Mouse (Mus musculus) thymus, postnatal 25 days (tissue): Measurements from ENCODE around the gene Gm12216.
"Not testable (repeated sequence)": the region's sequence is repeated elsewhere in the genome, so short reads cannot be mapped to it uniquely, and the experiment has no call there.

Experiments
- DNase-seq: peaks from one replicate; pipeline ENCODE4 v3.0.0; 2022

Gene Gm12216

DNA sequence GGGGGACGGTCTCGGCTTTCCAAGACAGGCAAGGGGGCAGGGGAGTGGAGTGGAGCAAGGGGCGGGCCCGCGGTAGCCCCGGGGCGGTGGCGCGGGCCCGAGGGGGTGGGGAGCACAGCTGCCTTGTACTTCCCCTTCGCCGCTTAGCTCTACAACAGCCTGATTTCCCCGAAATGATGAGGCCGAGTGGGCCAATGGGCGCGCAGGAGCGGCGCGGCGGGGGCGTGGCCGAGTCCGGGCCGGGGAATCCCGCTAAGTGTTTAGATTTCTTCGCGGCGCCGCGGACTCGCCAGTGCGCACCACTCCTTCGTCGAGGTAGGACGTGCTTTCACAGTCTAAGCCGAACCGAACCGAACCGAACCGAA lies 89.3 kb downstream of the Gm12216 start, which contains the start of gene Irf1:
TSS of gene Irf1 (plus strand) at position 255 of the 365 bp plus-strand sequence.
- peak; percentile 98 for DNase-seq

DNA sequence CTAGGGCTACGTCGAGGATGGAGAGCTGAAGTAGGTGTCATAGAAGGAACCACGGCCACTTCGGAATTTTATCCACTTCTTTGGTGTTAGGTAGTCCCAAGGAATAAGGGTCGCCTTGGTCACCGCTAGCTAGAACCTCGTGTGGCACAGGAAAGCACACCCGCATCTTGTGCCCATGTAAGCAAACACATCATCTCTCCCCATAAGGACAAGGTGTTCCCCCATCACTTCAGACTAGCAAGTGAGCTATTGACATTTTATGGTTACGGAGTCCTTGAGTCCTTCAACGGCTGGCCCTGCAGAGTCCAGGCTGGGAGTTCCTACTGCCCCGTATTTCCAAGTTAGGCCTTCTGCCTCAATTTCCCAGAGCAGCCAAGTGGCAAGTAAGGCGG lies 89.9 kb downstream of the Gm12216 start:
- no peak for DNase-seq

DNA sequence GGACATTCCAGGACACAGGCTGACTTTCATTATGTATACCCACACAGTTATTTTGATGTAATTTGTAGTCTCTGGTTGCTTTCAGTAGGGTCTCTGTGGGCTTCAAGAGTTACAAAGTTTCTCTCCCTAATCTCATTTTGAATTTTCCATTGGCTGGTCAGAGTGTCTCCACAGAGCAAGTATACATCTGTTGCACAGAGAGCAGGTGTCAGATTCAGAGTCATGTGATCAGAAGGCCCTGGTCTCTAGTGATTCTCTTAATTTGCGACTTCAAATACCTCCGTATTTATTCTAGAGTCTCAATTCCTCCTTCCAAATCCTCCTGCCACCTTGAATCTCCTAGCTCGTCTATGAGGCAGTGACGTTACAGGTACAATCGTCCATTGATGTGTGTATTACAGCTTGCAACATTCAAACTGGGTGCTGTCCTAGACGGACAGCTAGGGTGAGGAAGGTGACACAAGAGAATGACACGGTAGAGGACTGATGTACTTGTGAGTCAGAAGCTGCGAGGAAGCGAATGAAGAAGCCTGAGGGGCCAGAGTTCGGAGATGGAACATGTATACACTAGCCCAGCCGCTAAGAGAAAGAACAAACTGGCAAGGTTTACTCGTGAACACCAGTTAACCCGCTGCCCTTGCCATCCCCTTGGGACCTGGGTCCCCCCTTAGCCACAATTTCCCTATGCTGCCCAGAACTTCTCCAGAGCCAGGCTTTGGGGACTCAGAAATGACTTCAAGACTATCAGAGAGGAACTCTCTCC lies 90.5 kb downstream of the Gm12216 start:
- no peak for DNase-seq

DNA sequence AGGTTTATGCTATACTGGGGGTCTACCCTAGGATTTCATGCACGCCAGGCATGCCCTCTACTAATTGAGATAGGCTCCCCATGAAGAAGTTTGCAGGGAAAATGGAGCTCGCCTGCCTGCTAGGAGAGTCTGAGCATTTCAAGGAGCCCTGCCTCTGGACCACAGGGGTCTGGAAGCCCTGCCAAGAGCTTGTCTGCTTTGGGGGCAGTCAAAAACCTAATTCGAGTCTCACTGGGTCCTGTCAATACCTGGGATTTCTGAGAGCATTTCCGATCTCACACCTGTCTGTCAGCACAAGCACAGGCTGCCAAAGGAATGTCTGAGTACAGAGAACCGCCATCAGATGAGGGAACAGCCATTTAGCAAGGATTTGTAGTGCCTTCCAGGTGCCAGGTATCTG lies 94.5 kb downstream of the Gm12216 start:
- no peak for DNase-seq

DNA sequence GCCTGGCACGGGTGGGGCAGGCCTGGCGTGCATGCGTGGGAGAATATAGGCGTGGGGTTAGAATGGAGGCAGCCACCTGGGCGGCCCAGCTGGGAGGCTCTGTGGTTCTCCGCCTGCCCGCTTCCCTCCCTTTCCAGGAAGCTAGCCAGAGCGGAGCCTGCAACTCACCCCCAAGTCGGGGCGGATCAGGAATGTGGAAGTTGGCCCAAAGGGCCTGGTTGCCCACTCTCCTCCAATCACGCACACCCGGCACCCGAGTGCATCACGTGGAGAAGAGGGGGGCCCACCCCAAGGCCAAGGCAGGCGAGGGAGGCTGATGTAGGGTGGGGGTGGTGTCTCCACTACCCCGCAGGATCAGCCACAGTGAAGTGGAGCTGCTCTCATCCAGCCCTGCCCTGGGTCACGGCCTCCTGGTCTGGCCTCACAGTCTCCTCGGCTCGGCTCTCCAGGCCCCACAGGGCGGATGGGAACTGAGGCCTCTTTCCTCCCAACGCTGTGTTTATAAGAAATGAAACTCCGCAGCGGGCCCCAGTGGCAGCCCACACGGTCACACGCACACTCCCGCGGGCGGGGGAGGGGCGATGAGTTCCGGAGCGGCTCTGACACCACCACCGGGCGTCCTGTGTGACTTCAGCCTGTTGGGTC lies 95.4 kb downstream of the Gm12216 start:
- DNase-seq: peak; percentile 93

DNA sequence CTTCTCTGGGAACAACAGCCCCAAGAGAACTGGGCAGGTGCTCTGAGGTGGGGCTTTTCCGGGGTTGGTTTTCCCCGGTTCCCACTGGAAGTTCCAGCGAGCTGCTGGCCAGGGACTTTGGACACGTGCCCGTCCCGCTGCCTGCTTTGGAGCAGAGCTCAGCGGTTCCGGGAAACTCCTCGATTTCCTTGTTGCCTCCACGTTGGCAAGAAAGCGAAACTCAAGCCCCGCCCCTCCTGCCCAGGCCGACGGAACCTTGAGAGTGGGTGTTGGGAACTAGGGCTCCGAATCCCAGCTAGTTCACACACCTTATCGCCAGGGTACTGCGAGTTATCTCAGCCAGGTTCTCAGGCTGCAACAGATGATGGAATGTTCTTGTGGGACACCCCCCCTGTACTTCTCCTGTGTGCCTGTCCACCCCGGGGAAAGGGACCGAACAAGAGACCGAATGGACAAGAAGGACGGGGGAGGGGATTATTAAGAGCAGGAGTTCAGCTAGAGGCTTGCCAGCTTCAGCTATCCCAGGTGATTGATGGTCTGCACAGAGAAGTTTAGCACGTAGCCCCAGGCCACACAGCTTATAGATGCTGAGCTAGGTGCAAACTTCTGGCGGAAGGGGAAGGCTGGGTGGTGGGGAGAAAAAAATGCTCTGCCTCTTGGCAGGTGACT lies 96.1 kb downstream of the Gm12216 start:
- DNase-seq: peak; percentile 74

DNA sequence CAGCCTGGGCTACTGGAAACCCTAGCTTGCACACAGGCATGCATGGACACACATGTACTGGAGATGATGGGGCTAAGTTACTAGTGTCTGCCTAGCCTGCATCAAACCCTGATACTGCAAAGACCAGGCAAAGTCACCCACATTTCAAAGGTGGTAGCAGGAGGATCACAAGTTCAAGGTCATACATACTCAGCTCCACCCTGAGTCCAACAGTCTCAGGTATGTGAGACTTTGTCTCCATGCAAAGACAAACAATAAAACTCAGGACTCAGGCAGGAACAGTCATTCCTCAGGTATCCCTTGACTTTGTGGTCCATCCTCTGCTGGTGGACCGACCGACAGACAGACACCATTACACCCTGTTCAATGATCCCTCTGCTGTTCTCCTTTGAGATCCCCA lies 96.6 kb downstream of the Gm12216 start:
- DNase-seq: no peak

DNA sequence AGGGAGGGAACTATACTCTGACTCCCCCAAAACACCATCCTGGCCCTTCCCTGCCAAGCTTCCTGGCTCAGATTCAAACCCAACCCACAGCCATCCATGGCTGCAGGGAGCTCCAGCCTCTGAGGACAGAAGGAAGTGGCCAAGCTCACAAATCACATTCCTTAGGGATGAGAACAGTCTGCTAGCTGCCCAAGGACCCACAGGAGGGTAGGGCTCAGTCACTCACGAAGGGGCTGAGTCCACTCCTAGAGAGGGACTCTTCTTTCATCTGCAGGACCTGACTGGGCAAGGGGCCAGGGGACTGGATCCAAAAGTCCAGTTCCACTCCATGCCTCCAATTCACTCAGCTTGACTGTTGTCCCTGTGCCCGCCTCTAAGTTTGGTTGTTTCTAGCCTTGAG lies 97.2 kb downstream of the Gm12216 start:
- no peak for DNase-seq

DNA sequence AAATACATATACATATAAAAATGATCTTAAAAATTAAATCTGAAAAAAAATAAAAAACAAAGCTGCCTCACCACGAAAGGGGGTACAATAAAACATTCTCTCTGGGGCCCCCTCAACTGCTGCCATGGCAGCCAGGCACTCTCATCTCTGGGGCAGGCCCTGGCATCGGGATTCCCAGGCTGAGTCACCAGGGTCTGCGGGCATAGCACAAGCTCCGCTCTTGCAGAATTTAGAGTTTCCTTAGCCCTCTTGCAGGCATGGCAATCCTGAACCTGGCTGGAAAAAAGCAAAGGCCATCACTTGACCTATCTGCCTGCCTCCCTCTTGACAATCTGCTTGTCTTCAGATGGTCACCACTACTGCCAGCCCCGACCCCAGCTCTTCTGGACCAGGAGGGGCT lies 97.8 kb downstream of the Gm12216 start:
- no peak for DNase-seq

DNA sequence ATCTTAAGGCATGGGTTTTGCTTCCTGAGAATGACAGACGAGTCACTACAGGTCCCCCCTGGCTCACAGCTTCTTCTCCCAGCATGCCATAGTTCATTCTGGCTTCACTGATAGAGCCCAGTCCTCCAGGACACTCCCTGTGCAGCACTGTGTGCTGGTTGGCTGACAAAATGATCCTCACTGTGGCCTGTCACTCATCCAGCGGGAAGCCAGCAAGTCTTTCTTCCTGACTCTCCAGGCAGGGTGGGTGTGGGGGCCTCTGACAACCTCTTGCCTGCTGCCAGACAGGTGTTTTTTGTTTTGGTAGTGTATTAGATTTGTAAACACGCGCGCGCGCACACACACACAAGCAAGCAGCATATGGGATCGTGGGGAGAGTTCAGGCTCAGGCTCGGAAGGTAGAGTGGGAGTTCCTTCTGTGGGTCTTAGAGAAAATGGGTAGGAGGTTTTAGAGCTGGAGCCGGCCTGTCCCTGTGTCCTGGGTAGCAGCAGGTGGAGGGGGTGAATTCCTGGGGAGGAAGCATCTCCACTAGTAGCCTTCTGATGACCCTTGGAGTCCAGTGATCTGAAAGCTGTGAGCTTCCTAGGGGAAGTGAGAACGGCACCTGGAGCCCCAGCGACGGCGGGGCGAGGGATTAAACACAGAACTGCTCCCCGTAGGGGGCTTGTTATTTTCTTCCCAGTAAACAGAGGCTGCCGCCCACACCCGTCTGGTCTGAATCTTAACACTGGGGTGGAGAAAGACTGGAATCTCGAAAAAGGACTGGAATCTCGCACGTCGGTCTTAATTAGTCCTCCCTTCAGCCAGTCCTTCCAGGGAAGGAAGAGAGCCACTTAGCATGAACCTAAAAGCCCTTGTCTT lies 99.3 kb downstream of the Gm12216 start:
- DNase-seq: no peak

DNA sequence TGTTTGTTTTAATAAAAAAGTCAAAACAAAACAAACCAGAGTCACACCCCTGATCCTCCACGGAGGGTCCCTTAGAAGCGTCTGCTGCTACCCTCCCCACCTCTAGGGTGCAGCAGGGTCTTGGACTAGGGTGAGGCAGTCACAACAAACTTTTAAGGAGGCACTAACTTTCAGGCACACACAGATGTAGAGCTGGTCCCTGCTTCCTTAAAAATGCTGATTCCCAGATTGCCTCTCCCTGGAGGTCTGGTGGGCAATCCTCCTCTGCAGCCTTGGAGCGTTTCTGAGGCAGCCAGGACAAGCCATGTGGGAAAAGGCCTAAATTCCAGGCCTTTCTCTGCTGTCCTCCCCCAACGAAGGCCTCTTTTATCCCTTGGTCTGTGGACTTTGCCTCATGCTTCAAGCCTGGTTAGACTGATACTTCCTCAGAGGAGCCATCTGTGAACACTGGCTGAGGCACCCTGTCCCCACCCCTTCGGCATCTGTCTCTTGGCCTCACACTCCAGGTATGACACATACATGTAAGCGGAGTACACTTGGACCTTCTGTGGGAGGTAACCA lies 100.2 kb downstream of the Gm12216 start:
- peak; percentile 67 for DNase-seq

DNA sequence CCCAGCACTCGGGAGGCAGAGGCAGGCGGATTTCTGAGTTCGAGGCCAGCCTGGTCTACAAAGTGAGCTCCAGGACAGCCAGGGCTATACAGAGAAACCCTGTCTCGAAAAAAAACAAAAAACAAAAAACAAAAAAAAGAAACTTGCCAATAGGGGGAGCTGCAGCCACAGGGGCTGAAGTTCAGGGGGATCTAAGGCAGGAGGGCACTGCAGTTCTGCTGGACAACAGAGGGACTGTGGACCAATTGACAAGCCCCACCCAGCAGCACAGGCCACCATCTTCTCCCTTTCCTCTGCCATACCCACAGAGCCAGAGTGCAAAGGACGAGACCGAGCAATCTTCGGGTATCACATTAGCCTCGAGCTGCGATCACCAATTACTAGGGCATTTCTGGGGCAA lies 101.0 kb downstream of the Gm12216 start:
- DNase-seq: not testable (repeated sequence)

DNA sequence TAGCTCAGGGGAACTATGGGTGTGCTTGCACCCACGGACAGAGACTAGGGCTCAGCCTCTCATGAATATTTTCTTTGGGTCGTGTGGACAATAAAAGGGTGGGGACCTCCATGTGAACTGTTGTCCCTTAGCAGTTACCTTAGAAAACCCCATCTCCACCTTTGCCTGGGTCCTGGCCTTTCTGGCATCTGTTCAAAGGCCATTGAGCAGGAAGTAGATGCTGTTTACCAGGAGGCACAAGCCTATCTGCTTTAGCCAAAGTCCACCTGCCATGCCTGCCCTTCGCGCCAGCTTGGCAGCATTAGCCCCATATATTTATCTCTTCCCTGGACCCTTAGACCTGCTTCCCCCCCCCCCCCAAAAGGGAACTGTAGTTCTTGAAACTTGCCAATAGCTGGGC lies 101.4 kb downstream of the Gm12216 start:
- no peak for DNase-seq

DNA sequence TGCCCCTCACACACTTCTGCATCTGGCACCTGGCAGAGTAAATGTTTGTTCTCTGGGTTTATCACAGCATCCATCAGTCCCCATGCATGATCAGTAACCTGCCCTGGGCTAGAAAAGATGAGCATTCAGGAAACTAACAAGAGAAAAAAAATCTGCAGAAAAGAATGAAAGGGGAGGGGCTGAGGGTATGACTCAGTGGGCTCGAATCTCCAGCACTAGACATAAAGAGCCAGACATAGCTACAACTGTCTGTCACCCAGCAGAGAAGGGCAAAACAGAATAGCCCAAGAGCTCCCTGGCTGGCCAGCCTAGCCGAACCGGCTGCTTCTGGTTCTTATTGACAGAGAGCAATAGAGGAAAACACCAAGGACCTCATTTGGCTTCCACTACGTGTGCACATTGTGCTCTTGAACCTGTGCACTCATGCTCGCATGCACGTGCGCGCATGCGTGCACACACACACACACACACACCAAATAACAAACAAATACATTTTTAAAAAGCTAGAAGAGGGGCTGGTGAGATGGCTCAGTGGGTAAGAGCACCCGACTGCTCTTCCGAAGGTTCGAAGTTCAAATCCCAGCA lies 104.0 kb downstream of the Gm12216 start:
- DNase-seq: peak; percentile 47

DNA sequence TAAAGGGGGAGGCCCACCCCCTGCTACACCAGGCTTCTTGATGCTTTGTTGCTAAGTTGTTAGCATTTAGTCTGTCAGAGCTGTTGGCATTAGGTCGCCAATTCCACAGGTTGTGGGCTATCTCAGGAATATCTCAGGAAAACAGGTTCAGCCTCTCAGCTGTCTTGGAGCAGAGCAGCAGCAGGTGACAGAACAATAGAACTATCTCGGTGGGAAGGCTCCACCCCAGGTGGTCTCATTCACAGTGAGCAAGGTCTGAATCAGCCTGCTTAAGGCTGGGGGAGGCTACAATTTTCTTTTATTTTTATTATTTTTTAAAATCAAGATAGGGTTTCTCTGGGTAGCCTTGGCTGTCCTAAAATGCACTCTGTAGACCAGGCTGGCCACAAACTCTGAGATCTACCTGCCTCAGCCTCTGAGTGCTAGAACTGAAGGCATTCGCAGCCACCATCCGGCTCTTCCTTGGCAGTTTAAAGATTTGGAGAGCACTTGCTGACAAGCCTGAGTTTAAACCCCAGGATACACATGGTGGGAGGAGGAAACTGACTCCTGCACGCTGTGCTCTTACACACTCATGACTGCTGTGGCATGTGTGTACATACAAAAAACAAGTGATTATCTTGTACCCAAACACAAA lies 109.2 kb downstream of the Gm12216 start:
- DNase-seq: no peak

DNA sequence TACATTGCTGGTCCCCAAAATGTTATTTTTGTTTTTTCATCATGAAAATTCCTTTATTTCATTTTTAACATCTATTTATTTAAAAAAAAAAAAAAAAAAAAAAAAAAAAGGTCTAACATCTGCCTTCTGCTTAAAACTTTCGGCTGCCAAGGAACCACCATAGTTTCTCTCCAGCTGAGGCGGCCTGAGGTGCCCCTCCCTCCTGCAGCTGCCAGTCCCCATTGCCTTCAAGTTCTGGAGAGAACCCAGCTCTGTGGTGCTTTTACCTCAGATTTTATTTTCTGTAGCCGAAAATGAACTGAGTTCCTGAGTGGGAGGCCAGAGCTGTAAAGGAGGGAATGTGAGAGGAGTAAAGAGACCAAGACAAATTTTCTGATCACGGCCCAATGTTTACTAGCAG lies 109.8 kb downstream of the Gm12216 start:
- no peak for DNase-seq

DNA sequence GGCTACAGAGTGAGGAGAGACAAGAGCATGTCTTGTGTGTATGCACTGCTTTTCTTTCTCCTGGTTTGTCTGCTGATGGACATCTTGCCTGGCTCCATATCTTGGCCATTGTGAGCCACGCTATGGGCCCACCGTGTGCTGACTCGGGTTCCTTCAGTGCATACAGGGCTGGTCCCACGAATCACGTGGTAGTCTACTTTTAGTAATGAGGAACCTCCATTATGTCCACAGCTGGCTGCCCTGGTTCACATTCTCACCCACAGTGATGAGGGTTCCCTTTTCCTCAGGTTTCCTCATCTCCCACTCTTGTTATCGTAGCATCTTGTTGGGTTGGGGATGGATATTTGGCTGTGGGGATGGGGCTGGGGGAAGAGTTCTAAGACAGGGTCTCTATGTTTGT lies 110.4 kb downstream of the Gm12216 start:
- DNase-seq: no peak

DNA sequence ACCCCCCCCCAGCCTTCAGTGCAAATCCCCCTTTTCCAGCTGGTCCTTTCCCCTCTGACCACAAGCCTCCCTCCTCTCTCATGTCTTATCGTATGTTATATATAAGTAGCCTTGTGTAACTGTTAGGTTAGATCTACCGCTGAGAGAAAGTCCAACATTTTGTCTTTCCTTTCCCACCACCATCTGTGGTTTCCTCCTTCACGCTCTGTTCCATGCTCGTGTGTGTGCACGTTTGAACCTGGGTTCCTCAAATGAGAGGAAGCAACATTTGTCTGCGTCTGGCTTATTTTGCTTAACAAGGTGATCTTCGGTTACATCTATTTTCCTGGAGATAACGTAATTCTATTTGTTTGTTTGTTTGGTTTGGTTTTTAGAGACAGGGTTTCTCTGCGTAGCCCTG lies 111.1 kb downstream of the Gm12216 start:
- DNase-seq: no peak

DNA sequence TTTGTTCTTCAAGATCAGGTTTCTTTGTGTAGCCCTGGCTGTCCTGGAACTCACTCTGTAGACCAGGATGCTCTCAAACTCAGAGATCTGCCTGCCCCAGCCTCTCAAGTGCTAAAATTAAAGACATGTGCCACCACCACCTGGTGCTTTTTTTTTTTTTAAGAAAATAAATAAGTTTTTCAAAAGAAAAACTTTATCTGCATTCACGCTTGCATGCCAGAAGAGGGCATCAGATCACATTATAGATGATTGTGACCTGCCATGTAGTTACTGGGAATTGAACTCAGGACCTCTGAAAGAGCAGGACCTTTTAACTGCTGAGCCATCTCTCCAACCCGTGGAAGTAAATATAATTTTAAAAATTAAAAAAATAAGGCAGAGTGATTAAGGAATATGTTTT lies 113.8 kb downstream of the Gm12216 start:
- DNase-seq: no peak

DNA sequence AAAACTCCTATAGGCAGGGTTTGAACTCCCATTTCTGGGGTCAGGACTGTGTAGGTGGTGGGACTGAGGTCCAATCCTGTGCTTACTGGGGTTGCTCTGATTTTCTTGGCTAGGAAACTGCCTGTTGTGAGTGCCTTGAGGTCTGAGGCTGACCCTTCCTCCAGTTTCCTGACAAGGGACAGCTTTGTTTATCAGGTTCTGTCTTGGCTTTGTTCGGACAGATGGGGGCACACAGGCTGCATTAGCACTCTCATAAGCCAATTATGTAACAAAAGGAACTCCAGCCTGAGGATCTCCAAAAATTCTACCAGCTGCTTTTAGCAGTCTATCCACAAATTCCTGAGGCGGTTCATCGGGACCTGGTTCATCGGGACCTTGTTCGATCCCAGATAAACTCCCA lies 116.7 kb downstream of the Gm12216 start:
- DNase-seq: no peak

DNA sequence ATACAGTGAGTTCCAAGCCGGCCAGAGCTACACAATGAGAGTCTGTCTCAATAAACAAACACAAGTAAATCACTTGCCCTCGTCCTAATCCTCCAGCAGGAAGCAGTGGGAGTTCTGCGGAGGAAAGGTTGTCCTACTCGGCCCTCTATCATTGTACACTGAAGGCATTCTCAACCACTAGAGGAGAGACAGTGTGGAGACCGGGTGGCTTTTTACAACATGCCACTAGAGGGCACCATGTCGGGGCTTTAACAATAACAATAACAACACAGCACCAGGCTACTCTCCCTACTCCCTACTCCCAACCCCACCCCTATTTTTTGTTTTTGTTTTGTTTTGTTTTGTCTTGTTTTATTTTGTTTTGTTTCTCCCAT lies 121.5 kb downstream of the Gm12216 start:
- DNase-seq: peak; percentile 74
